8 mouse cellular contexts compared by ENCODE assay signal in genomic region chr5:122371591-122372191, GRCm38 (mm10). TPM values are rescaled to one million over a fixed set of nuclear protein-coding genes. Genes with fewer than 3 reads are reported as not detected.
A peak's percentile ranks its signal among the peaks of the same experiment; 100 is the strongest.
DNase-seq lines count a peak whose midpoint lies in the region; ATAC-seq and TF ChIP-seq lines count a peak whose summit lies in the region.

Gene Gpn3, plus strand, starts transcription at chr5:122371876.

- peaks cover 5 to 8% of the 10 kb centered on the region in 2 experiments; a peak in 3 of 4 replicates for H3K4me1 ChIP-seq in ES-E14 (ENCODE audit: control insufficient read depth in 2 of 2, insufficient read depth in 2 of 2, low read length in 2 of 2, poor library complexity in 1 of 2)

- peak within 1 kb of the TSS; percentile 78 to 83 for H3K4me3 ChIP-seq in ES-E14 (ENCODE audit: insufficient read depth in 1 of 2, low read depth in 1 of 2, low read length in 2 of 2, poor library complexity in 1 of 2, severe bottlenecking in 1 of 2)

- H3K9me3 ChIP-seq in ES-E14 (ENCODE audit: control insufficient read depth, insufficient read depth, low read depth, low read length): no peaks in the 10 kb centered on the region

- no peak for DNase-seq in layer of hippocampus, adult 8-10 months (ENCODE audit: low spot score in 2 of 2)
- DNase-seq in layer of hippocampus, adult 9-11 months: no peak
- peak; percentile 44 for DNase-seq in ES-E14 (ENCODE audit: low read depth, low spot score)
- DNase-seq in c-Kit-positive CD71-positive TER-119-positive erythroid progenitor cells, embryonic 14.5 days (ENCODE audit: low spot score): peak; percentile 30
- no peak for DNase-seq in gonadal fat pad, adult 2 months (ENCODE audit: low read depth)
- no peak for DNase-seq in large intestine, adult 2 months (ENCODE audit: low read depth, low spot score)
- no peak for DNase-seq in spleen, postnatal 10 days (ENCODE audit: low spot score in 2 of 2)

- WGBS in large intestine, adult 2 months: under 1% methylated on average over 38 of the region's 46 CpGs

- peak; percentile 42 for ATAC-seq in megakaryocyte progenitor cell, adult 5-6 weeks (replicated peaks; ENCODE audit: poor library complexity)

- peak within 1 kb of the TSS; percentile 68 for H3K27ac ChIP-seq in ES-E14 (ENCODE audit: insufficient read depth, low read depth, low read length, poor library complexity, severe bottlenecking)

- in situ Hi-C loops in ES-E14 (cut with MboI; ENCODE audit: low sequenced_read_pairs in 2 of 2, unreplicated experiment in 2 of 2): no loop called here

- H3K36me3 ChIP-seq in ES-E14 (ENCODE audit: control insufficient read depth, insufficient read depth, low read length, poor library complexity, severe bottlenecking): peaks cover 16% of the 10 kb centered on the region

- H3K9ac ChIP-seq in ES-E14 (ENCODE audit: insufficient read depth, low read depth, low read length, poor library complexity, severe bottlenecking): peak within 1 kb of the TSS; percentile 85

TF ChIP-seq in ES-E14, 5 proteins besides CTCF, POLR2A, EP300 and RAD21:
- TF ChIP-seq ZNF384 (IDR thresholded peaks at IDR 0.05; ENCODE audit: low read depth, low read length) (no peak), HCFC1 (IDR thresholded peaks at IDR 0.05; ENCODE audit: borderline replicate concordance, insufficient read depth, low read length) (no peak), ZC3H11A (IDR thresholded peaks at IDR 0.05; ENCODE audit: borderline replicate concordance, low read depth, low read length) (no peak), MAFK (IDR thresholded peaks at IDR 0.05; ENCODE audit: insufficient read depth, low read depth, low read length) (no peak), CHD2 (IDR thresholded peaks at IDR 0.05; ENCODE audit: low read depth, low read length) (no peak)

RNA-seq across cellular contexts. Expression of gene Gpn3, which starts in this region (rescaled TPM):
- total RNA-seq in layer of hippocampus, adult 8-10 months (2022): 10 to 100 TPM; 20.7 to 29.4 (median 27.1) TPM
- total RNA-seq in ES-E14 (2012; rRNA removed): 101 and 105 TPM in 2 replicates
- 27.8 and 28.2 TPM in 2 replicates for polyA plus RNA-seq in gonadal fat pad, adult 2 months (2012; rRNA removed)
- polyA plus RNA-seq in large intestine, adult 2 months (2012; rRNA removed): 17.8 and 28.1 TPM in 2 replicates
- 50.4 and 61.9 TPM in 2 replicates for total RNA-seq in megakaryocyte progenitor cell, adult 5-6 weeks (2015)
- 45.8 and 47.5 TPM in 2 replicates for total RNA-seq in megakaryocyte progenitor cell, adult 5-6 weeks (2017)

Comparison
In these comparisons a context has a peak if more than half of its experiments do, and no peak if none do; other contexts are left out.
1. DNase-seq: peak in ES-E14 (single experiment) and c-Kit-positive CD71-positive TER-119-positive erythroid progenitor cells, embryonic 14.5 days (single experiment); none in layer of hippocampus, adult 8-10 months (0 of 2), layer of hippocampus, adult 9-11 months (single experiment), gonadal fat pad, adult 2 months (single experiment), large intestine, adult 2 months (single experiment) and spleen, postnatal 10 days (0 of 2).